Mouse (Mus musculus): ENCODE data around the gene Brms1.
"Not testable (repeated sequence)": the region's sequence is repeated elsewhere in the genome, so short reads cannot be mapped to it uniquely, and the experiment has no call there.

The Brms1 gene

DNA sequence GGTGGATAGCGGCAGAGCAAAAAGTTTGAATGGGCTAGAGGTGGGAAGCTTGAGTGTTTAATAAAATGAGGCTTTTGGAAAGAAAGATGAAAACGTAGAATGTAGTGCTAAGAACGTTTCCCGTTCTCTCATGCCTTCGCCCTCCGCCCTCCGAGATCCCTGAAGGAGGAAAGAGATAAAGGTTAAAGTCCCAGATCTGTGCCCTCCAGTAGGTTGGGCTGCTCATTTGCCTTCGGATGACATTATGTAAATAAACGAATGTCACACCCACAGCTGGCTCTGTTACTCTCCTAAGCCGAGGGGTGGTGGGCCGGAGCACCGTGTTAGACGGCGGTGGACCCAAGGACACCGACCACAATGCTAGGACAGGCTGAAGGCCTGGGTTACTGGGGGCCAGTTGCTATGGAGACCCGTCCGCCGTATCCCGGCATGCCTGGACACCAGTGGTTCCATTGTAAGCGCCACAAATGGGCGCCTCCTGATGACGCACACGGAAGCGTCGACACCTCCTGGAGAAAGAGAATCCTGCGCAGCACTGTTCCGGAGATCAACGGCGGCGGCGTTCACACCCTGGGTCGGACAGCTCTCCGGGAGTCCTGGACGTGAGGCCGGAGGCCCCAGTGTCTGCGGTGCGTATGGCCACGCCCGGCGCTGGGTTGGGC is at the start of gene Brms1:
TSS of gene Brms1 (plus strand) at position 493 of the 662 bp plus-strand sequence.
- DNase-seq (ENCODE audit: low spot score): peak; percentile 94

DNA sequence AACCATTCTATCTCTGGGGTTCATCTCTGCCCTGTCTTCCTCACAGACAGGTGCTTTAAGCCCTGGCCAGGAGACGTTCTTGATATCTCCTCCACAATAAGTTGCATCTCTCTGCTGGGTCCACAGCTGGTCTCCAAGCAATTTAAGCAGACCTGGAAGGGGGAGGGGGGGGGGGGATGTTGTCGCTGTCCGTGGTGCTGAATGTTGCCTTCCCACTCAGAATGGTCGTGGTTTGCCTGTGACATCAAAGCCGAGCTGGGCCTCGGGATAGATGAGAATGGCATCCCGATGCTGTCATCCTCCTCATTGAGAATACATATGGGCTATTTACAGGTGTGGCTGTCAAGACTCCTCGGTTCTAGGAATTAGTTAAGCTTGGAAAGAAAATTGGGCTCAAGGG is 48.8 kb upstream of the Brms1 start:
- DNase-seq (ENCODE audit: low spot score): no peak

DNA sequence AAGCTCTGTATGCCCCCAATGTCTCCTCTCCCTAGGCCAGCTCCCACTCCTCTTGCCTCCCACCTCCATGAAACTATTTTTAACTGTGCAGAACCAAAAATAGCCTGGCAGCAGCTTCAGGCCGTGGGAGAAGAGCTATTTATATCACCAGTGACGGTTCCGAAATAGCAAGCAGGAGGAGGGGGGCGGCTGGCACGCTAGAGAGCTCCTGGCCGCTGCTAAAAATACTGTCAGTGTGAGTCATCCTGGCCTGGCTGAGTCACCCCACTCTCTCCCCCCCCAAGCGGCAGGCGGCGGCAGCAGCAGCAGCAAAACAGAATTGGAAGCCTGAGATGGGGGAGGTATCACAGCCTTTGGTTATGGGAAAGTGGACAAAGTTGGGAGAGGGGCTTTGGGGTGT is 48.2 kb upstream of the Brms1 start:
- DNase-seq (ENCODE audit: low spot score): peak; percentile 56

DNA sequence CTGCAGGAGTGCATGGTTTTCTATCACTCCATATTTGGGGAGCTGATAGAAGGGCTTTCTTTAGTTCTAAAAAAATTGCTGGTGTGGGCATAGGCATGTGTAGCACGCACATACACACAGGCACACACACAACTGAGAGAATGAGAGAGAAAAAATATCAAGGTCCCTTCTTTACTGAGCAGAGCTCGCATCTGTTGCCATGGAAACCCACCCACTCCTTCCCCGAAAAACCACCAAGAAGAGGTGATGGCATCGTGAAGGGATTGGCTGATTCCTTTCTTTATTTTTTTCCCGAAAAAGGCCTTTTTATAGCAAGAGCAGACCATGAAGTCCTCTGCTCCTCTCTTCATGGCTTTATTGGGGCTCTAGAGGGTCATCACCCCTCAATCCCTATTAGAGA is 47.1 kb upstream of the Brms1 start:
- DNase-seq (ENCODE audit: low spot score): no peak

DNA sequence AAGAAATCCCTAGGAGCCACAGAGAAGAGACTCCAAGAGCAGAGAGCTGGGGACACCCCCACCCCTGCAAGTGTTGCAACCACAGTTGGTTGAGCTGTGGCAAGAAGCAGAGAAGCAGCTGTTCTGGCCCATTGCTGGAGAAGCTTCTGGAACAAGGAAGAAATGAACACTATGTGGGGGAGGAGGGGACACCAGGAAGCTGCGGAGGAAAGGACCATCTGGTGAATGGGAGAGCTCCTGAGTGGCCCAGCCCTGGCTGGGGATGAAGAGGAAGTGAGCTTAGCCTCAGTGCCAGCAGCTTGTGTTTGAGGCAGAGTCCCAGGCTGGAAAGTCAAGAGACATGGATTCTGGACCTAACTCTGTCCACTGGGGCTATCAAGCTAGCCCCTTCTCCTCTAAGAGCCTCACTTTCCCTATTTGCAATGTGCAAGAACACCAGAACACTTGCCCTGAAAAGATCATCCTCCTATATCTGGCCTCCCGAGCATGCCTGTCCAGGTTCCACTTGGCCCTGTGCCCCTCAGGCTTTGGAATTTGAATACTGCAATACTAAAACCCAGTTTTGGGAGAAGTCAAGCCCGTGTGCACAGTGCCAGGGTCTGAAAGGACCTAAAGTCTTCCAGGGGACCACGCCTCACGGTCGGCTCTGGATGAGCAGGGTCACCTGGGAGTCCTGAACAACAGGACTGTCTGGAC is 41.6 kb upstream of the Brms1 start:
- no peak for DNase-seq (ENCODE audit: low spot score)

DNA sequence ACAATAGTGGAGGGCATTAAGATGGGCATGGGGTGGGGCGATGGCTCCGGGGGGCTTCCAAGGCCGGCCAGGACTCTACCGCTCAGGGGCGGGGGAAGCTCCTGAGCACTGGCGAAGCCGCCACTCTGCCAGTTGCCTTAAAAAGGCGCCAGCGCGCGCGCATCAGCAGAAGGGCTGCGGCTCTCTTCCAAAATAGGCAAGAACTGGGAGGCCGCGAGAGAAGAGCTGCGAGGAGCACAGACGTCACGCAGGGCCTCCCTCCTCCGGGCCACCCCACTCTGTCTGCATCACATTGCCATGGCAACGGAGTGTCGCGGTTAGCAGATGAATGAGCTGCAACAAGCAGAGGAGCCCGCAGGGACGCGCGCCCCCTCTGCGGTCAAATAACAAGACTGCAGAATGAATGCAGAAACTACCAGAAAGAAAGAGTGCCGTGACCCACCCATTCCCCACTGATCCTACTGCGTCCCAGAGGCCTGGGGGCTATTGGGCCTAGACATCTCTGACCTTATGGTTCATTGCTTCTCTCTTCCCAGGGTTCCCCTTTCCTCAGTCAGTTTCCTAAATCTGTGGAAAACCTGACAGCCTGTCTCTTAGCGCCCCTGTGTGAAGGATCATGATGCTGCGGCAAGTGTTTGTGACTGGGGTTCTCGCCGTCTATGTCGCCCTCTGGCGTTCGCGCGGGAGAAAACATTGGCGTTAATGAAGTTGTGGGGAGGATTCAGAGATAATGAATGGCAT is 39.3 kb upstream of the Brms1 start:
- DNase-seq (ENCODE audit: low spot score): peak; percentile 83

DNA sequence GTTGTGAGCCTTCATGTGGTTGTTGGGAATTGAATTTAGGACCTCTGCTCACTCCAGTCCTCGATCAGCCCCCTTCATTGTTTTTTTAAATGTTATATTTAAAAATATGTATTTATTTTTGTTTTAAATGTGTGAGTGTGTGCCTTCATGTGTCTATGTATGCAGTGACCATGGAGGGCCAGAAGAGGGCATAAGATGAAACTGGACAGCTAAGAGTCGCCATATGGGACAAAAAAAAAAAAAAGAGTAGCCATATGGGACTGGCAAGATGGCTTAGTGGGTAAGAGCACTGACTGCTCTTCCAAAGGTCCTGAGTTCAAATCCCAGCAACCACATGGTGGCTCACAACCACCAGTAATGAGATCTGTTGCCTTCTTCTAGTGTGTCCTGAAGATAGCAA is 37.5 kb upstream of the Brms1 start:
- not testable (repeated sequence) for DNase-seq (ENCODE audit: low spot score)

DNA sequence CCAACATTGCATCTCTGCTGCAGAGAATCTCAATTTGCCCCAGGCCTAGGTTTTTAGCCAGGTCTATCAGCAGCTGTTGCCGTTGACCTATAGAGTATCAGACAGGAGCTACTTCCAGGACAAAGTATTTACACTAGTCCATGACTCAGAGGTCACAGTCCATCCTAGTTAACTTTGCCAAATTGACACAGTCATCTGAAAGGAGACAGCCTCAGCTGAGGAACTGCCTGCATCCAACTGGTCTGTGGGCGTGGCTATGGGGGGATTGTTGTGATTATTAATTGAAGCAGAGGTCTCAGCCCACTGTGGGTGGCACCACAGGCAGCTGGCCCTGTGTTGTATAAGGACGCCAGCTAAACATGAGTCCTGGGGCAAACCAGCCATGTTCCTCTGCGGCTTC is 36.2 kb upstream of the Brms1 start:
- DNase-seq (ENCODE audit: low spot score): no peak

DNA sequence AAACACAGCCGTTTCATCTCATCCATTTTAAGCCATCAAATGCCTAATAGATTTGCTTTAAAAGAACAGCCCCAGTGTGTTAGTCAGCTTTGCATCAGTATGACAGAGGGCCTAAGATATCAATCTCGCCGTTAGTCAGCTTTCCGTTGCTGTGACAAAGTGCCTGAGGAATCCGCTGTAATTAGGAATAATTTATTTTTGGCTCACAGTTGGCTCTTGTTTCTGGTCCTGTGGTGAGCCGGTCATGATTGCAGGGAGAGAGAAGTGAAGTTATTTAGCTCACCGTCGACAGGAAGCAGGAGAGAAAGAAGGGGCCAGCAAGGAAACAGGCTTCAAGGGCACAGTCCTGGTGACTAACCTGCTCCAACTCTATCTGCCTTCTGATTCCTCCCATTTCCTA is 28.0 kb upstream of the Brms1 start:
- DNase-seq (ENCODE audit: low spot score): no peak

DNA sequence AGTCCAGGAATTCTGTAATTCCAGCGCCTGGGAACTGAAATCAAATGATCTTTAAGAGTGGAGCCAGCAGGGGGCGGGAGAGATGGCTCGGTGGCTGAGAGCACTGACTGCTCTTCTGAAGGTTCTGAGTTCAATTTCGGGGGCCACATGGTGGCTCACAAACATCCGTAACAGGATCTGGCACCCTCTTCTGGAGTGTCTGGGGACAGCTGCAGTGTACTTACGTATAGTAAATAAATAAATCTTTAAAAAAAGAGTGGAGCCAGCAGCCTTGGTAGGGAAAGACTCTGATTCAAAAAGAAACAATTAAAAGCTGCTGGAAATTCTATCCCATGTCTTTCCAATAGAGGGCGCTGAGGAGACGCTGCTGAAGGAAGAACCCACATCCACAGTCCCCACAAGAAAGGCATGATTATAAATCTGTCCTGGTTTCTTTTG is 26.2 kb upstream of the Brms1 start:
- DNase-seq (ENCODE audit: low spot score): peak; percentile 66

DNA sequence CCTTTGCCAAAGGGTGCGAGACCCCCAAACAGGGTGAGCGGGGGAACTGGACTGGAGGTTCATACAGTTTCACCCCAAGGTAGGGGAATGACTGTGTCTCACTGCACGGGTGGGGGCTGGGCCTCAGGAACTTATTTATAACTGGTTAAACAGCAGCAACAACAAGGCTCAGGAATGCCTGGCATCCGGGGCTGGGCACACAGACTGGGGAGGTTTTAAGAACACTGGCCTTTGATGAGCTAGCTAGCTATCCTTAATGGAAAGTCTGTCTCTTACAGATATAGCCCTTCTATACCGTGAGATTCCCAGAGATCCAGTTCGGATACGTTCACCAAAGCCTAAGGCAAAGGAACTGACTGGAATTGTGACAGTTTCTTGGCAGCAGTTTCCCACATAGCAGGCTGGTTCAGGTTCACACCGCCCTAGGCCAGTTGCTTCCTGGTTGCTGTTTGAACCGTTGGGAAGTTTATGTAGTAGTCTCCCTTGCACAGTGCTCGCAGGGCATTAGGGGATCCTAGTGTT is 24.9 kb upstream of the Brms1 start:
- DNase-seq (ENCODE audit: low spot score): no peak

DNA sequence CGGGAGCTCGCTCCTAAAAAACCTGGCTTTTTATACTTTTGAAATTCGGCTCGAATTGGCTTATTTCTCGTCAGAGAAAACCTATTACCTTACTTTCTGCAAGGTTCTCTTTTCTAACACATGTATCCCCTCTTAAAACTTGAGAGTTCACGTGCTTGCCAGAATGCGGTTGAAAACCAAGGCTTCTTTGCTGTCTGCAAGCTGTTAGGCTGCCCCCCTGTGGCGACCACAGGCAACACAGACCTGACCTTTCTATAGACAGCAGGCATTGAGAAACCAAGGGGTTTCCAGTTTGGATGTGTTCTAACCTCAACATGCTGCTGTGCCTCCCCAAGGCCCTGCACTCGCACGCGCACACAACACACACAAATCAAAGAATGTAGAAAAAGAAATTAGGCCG is 24.4 kb upstream of the Brms1 start:
- peak; percentile 83 for DNase-seq (ENCODE audit: low spot score)

DNA sequence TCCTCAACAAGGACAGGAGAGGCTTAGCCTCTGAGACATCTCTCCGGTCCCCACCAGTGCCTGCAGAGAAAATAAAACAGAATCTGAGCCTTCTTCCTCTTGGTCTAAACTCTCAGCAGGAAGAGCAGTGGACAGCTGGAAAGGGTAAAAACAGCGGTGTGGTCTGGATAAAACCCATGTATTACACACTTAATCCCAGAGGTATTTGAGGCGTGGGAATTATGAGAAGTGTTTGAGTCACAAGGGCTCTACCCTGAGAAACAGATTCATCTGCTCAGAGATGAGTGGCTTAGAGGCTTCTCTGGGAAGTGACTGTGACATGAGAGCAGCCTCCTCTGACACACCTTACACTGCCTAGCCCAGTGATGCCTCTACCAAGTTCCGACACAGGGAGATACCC is 23.5 kb upstream of the Brms1 start:
- no peak for DNase-seq (ENCODE audit: low spot score)

DNA sequence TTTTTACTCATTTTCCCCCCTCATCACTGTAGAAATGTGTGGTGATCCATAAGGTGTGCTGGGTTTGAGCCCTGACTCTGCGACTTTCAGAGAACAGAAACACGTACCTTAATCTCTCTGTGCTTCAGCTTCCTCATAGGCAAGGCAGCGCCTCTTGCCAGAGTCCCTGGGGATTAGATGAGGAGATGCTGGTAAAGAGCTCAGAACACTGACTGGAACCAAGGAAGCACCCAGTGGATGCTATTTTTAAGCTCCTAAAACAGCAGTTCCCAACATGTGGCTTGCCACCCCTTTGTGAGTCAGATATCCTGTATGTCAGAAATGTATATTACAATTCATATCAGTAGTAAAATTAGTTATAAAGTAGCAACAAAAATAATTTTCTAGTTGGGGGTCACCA is 23.0 kb upstream of the Brms1 start:
- DNase-seq (ENCODE audit: low spot score): no peak

DNA sequence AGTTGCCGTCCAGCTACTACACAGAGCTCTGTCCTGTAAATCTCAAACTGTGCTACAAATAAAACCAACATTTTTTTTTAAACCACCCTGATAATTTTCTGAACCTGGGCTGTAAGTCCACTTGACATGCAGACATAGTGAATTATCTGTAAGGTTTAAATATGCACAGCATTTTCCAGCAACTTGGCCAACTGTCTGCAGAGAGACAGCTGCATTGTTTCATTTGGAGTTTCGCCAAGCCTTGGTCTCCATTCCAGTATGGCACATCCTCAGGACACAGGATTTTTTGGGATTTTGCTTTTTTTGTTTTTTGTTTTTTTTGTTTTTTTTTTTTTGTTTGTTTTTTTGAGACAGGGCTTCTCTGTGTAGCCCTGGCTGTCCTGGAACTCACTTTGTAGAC is 19.7 kb upstream of the Brms1 start:
- DNase-seq (ENCODE audit: low spot score): no peak

DNA sequence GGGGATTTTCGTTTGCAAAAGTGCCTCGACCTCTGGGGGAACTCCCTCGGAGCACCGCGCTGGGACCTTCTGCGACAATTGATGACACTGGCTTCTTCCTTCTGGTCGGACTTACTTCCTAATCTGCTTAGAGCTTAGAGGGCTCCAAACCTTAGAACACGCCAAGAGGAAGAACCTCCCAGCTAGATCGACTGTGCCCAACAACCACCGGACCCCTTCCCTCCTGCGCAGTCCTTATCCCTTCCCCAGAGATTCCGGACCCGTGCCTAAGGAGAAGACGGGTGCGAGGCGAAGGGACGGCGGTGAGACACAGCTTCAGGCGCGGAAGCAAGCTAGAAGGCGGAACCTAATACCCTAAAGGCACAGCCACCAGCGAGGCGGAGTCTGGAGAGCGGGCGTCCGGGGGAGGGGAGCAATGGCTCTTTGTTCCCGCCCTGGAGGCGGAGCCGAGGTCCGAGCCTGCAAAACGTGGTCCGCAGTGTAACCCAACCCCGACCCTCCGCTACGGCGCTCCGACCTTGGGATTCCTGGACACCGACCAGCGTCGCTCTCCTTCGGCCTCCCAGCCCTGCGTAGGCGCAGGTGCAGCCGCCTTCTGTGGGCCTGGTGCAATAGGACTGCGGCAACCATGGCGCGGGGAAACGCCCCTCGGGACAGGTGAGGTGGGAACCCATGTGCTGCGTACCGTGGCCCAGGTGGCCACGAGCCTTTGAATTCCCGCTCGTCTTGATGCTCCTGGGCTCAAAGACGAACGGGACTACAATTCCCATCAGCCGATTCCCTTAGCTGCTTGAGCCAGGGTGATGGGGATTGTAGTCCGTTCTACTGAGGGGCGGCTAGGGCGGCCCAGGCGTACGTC is 17.3 kb upstream of the Brms1 start, which contains the start of gene Slc29a2:
TSS of gene Slc29a2 (plus strand) at position 240 of the 859 bp plus-strand sequence.
- peak; percentile 95 for DNase-seq (ENCODE audit: low spot score)

DNA sequence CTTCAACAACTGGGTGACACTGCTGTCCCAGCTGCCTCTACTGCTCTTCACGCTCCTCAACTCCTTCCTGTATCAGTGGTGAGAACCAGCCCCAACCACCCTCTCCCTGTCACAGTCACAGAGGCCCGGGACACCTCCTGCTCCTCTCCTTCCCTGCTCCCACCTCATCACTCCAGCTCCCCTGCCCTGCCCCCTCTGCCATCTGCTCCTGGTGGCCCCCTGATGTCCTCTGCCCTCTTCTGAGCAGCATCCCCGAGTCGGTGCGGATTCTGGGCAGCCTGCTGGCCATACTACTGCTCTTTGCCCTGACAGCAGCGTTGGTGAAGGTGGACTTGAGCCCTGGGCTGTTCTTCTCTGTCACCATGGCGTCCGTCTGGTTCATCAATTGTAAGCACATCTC is 15.0 kb upstream of the Brms1 start:
- DNase-seq (ENCODE audit: low spot score): no peak

DNA sequence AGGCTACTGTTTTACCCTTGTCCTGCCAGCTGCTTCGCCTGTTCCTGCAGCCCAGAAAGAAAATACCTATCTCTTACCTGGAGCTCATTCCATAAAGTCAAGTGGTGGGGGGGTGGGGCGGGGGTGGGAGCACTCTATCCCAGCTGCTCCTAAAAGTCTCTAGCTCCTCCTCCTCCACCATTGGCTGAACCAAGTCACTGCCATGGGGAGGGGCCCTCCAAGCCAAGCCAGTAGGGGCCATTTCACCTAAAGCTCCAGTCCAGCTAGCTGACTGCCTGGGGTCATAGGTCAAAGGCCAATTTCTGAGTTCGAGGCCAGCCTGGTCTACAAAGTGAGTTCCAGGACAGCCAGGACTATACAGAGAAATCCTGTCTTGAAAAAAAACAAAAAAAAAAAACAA is 8.5 kb upstream of the Brms1 start:
- DNase-seq (ENCODE audit: low spot score): no peak

DNA sequence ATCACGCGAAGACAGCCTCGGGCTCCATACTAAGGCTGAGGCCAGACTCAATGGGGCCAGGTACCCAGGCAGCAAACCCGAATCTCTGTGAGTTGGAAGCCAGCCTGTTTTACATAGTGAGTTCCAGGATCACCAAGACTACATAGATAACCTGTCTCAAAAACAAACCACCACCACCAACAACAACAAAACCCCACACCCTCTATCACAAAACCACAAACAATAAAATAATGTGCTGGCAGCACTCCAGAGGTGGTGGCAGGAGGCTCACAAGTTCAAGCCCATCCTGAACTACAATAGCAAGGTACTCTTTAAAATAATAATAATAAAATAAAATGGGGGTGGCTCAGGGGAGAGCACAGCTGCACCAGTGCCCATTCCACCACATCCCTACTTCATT is 4.6 kb upstream of the Brms1 start:
- no peak for DNase-seq (ENCODE audit: low spot score)

DNA sequence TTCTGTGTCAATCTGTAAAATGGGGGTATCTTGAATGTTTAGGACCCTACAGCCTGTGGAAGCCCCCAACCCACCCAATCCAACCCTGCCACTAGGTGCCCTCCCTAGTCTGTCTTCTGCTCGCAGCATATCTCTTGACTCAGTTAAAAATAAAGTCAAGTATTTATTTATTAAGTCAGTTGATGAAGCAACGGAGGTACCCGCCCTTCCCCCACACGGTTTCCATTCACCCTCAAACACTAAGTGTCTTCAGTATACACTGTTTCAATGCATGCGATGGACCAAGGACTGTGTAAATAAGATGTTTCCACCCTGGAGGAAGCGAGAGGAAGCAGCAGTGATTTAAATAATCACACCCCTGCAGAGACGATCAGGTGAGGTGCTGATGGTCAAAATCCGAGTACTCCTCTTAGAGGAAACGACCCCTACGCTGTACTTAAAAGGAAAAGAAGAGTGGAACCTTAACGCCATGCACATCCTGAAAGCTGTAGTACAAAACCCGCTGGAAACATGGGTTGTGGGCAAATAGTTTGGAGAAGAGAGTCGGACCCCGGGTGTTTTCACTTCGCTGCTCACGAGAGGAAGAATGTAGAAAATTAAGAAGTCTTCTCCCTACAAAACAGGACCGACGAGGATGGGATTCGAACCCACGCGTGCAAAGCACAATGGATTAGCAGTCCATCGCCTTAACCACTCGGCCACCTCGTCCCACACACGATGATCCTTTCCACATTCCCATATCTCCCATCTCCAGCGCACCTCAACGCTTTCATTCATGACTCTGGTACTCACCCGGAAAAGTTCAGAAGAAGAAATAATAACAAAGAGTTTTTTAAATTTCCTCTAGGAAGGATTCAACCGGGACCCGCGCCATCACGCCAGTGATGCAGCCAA is 3.2 kb upstream of the Brms1 start:
- peak; percentile 86 for DNase-seq (ENCODE audit: low spot score)

DNA sequence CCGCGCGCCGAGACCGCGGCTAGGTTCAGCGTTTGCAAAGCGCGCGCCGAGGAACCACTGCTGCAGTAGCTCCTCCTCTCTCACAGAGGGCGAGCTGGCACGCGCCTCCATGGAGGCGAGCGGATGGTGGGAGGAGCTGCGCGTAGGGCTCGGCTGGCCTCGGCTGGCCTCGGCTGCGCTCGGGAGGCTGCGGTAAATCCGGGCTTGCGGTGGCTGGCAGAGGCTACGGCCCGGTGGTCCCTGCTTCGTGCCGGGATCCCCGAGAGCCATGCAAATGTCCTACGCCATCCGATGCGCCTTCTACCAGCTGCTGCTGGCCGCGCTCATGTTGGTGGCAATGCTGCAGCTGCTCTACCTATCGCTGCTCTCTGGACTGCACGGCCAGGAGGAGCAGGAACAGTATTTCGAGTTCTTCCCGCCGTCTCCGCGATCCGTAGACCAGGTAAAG is 2.4 kb upstream of the Brms1 start, which contains the start of the genes B4gat1 and AC124502.3:
TSS of gene B4gat1 (plus strand) at position 118 of the 448 bp plus-strand sequence.
TSS of gene AC124502.3 (plus strand) at position 183 of the 448 bp plus-strand sequence.
- DNase-seq (ENCODE audit: low spot score): peak; percentile 92
